Mouse (Mus musculus) testis, adult 2 months (tissue): ENCODE measurements around the gene Tmcc2. TPM values are rescaled to one million over a fixed set of nuclear protein-coding genes. Genes with fewer than 3 reads are reported as not detected.

Experiments used
- H3K27ac ChIP-seq: fragments of 200-500 bp; 2 replicates; pipeline ENCODE4 v1.5.1; 2012; ENCODE audit warnings: low read depth, low read length; ENCODE audit not compliant: control insufficient read depth, insufficient read depth
- H3K27me3 ChIP-seq: fragments of 200-500 bp; 2 replicates; pipeline ENCODE4 v1.6.1; 2012; ENCODE audit warnings: mild to moderate bottlenecking, low read length, moderate library complexity; ENCODE audit not compliant: control insufficient read depth, insufficient read depth
- H3K36me3 ChIP-seq: fragments of 200-500 bp; 2 replicates; pipeline ENCODE4 v1.6.1; 2012; ENCODE audit warnings: mild to moderate bottlenecking, low read length; ENCODE audit not compliant: control insufficient read depth, insufficient read depth
- H3K4me1 ChIP-seq: fragments of 200-500 bp; 2 replicates; pipeline ENCODE4 v1.6.1; 2012; ENCODE audit warnings: low read length; ENCODE audit not compliant: control insufficient read depth, insufficient read depth
- H3K4me3 ChIP-seq: fragments of 200-500 bp; 2 replicates; pipeline ENCODE4 v1.5.1; 2012; ENCODE audit warnings: low read depth, mild to moderate bottlenecking, low read length, moderate library complexity, mixed read lengths; ENCODE audit not compliant: control insufficient read depth
- CTCF ChIP-seq: fragments of 200-500 bp; IDR thresholded peaks from 2 replicates; pipeline ENCODE4 v1.5.1; 2012; ENCODE audit warnings: low read depth, mild to moderate bottlenecking, inconsistent platforms, low read length, moderate library complexity; ENCODE audit not compliant: control insufficient read depth, insufficient read depth, insufficient replicate concordance
- POLR2A ChIP-seq: fragments of 200-500 bp; IDR thresholded peaks from 2 replicates; pipeline ENCODE4 v1.6.1; 2012; ENCODE audit warnings: low read depth, mild to moderate bottlenecking, inconsistent platforms, low read length, moderate library complexity; ENCODE audit not compliant: control insufficient read depth
- polyA plus RNA-seq: library from polyadenylated mRNA; depleted of rRNA; stranded (reverse); fragments of >200 nt; gene quantifications from 2 replicates; pipeline ENCODE4 v1.2.3, GENCODE M21; 2012

Gene Tmcc2
- polyA plus RNA-seq, 1 experiment: 1.8 TPM

DNA sequence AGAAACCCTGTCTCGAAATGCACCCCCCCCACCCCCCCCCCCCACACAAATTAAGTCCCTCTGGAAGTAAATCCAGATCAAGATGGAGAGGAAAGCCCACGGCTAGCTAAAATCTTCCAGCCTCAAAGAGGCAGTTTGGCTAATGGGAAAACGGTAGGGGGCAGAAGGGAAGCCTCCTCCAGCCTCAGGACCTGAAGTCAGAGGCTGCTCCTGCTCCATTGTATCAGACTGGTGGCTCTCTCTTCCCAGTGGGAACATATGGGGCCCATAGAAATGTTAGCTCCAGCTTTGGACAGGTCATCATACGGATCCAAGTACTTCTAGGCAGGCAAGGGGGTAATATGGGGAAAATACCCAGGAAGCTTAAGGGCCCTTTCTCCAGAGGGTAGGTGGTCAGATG lies 25.4 kb downstream of the Tmcc2 start:
- H3K27ac ChIP-seq: no peak overlapping the region
- H3K27me3 ChIP-seq: no peaks in the 10 kb centered on the region
- no peak overlapping the region for H3K4me3 ChIP-seq
- no peaks in the 10 kb centered on the region for H3K4me1 ChIP-seq
- TF ChIP-seq CTCF (no peak), POLR2A (no peak)
- H3K36me3 ChIP-seq: no peaks in the 10 kb centered on the region

DNA sequence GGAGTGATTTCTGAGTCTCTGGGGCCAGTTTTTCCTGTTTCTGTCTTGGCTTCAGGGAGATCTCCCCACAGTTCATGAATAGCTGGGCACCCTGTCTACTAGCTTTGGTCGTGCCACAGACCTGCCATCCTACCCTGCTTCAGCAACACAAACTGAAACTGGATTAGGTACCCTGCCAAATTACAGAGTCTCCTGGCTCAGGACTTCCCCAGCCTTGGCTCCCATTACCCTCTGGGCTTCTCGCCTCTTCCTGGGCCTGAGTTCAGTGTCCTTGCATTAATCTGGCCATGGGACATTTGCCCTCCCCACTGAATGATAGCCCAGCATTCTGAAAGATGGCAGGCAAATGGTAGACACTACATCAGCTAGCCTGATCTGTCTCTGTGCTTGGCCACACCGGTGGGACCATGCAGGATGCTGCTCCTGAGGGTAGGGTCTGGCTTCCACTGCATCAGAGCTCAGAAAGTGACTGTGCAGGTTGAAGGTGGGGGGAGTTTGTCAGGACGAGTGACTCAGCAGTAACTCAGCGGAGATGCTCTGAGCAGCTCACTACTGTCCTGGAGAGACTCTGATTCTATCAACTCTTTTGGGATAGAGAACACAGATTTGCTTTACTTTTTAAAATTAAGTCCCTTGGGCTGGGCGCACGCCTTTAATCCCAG lies 26.1 kb downstream of the Tmcc2 start:
- Histone ChIP-seq H3K4me3 (no peak overlapping the region), H3K36me3 (no peaks in the 10 kb centered on the region), H3K27ac (no peak overlapping the region), H3K27me3 (no peaks in the 10 kb centered on the region), H3K4me1 (no peaks in the 10 kb centered on the region)
- TF ChIP-seq POLR2A (no peak), CTCF (no peak)

DNA sequence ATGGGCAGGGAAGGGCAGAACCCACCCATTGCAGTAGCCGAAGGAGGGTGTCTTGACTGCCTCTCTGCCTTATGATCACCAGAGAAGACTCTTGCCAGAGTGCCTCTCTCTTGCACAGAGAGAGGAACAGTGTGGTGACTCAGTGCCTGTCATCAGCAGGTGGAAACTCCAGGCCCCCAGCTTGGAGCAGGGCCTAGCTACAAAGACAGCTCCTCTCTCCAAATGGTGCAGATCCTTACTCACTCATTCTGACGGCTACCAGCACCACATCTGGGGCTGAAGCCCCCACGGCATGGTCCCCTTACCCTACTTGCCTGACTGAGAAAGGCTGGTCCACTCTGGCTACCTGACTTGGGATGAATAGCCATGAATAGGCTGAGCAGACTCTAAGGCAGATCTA lies 26.7 kb downstream of the Tmcc2 start:
- Histone ChIP-seq H3K4me1 (no peaks in the 10 kb centered on the region), H3K4me3 (no peak overlapping the region), H3K27me3 (no peaks in the 10 kb centered on the region), H3K36me3 (no peaks in the 10 kb centered on the region), H3K27ac (no peak overlapping the region)
- TF ChIP-seq CTCF (no peak), POLR2A (no peak)

DNA sequence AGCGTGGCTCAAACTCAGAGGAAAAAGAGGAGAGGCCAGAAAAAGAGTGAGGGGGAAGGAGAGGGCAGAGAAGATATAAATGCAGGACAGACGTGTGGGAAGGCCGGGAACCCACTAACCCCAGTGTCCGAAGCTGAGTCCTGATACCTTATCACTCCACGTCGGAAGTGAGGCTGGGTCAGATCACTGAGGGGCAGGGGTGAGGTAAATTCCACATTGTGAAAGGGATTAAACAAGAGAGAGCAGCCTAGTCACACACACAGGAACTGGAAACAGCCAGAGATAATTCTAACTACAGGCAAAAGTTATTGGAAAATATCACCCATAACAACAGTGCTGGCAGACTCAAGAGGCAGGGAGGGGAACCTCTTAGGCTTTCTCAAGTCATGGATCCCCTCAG lies 29.1 kb downstream of the Tmcc2 start:
- H3K27ac ChIP-seq: no peak overlapping the region
- no peaks in the 10 kb centered on the region for H3K36me3 ChIP-seq
- no peak overlapping the region for H3K4me3 ChIP-seq
- H3K27me3 ChIP-seq: no peaks in the 10 kb centered on the region
- TF ChIP-seq CTCF: no peak
- TF ChIP-seq POLR2A: no peak
- H3K4me1 ChIP-seq: no peaks in the 10 kb centered on the region

DNA sequence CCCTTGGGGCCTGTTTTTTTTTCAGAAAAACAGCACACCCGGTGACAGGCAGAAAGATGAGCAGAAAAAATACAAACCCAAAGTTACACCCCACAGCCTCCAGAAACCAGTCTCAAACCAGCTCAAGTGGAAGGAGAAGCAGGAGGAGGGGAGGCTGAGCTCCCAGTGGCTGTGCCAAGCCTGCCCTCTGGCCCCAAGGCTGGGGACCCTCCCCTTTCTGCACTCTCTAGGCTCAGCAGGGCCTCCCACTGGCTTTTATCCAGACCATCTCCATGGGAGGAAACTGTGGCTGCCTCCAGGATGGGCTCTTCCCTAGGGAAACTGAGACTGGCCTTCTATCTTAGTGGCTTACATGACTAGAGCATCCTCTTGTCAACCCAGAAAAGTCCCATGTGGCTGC lies 34.2 kb downstream of the Tmcc2 start:
- Histone ChIP-seq H3K4me3 (no peak overlapping the region), H3K27me3 (no peaks in the 10 kb centered on the region), H3K36me3 (no peaks in the 10 kb centered on the region), H3K4me1 (peaks cover 4% of the 10 kb centered on the region; the same call in 1 of the 2 replicates), H3K27ac (no peak overlapping the region)
- no peak for TF ChIP-seq CTCF
- TF ChIP-seq POLR2A: no peak

DNA sequence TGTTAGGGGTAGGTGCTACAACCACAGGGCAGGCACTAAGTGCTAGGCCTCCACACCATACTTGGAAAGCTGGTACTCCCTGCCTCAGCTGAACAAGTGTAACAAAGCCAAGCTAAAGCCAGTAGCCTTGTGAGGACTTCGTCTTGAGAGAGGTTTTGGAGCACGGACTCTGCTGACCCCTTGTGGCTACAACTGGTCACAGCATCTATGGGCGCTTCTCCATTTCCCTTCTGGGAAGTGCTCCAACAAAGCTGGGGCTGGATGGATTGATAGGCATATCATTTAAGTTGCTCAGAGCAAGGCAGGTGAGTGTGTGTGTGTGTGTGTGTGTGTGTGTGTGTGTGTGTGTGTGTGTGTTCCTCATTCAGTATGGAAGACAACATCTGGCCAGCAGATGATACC lies 35.2 kb downstream of the Tmcc2 start:
- H3K36me3 ChIP-seq: no peaks in the 10 kb centered on the region
- peak; percentile 83 for TF ChIP-seq CTCF
- TF ChIP-seq POLR2A: no peak
- peaks cover 4% of the 10 kb centered on the region; the same call in 1 of the 2 replicates for H3K4me1 ChIP-seq
- H3K4me3 ChIP-seq: no peak overlapping the region
- H3K27ac ChIP-seq: no peak overlapping the region
- no peaks in the 10 kb centered on the region for H3K27me3 ChIP-seq

DNA sequence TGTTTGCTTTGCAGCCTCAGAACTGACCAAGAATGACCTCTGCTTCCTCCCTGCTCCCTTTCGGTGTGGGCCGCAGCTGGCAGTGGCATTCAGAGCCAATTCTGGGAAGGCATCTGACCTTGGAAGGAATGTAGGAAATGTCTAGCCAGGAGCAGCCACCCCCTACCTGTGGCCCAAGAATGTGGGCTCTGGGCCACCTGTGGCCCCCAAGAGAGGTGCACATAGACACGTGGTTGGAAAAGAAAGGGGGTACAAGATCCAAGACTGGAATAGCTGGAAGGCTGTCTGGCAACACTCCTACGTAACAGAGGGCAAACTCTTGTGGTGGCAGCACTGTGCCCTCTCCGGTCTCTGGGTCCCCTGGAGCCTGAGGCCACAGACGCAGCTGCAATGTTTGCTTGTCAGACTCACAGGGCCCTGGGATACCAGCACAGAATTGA lies 35.9 kb downstream of the Tmcc2 start:
- H3K27me3 ChIP-seq: no peaks in the 10 kb centered on the region
- TF ChIP-seq CTCF (no peak), POLR2A (no peak)
- no peak overlapping the region for H3K27ac ChIP-seq
- H3K4me3 ChIP-seq: no peak overlapping the region
- H3K36me3 ChIP-seq: no peaks in the 10 kb centered on the region
- H3K4me1 ChIP-seq: peaks cover 4% of the 10 kb centered on the region; the same call in 1 of the 2 replicates

DNA sequence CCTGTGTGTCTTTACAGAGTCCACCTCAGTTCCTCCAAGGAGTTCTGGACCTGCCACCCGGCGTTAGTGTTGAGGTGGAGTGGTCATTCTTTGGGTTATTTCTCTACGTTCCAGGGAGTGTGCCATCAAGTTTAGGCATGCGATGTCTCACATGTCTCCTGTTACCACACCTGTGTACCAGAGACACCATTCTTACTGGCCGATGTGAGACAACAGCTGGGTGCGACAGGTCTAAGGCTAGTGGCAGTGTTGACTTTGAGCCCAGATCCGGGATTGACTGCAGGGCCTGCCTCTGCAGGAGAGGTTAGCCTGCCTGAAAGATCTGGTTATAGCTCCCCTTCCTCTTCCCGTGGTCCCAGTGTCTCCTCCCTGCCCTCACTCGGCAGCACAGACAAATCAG lies 36.8 kb downstream of the Tmcc2 start:
- no peaks in the 10 kb centered on the region for H3K36me3 ChIP-seq
- no peak overlapping the region for H3K4me3 ChIP-seq
- no peak overlapping the region for H3K27ac ChIP-seq
- peaks cover 4% of the 10 kb centered on the region; the same call in 1 of the 2 replicates for H3K4me1 ChIP-seq
- H3K27me3 ChIP-seq: no peaks in the 10 kb centered on the region
- TF ChIP-seq POLR2A: no peak
- TF ChIP-seq CTCF: no peak

DNA sequence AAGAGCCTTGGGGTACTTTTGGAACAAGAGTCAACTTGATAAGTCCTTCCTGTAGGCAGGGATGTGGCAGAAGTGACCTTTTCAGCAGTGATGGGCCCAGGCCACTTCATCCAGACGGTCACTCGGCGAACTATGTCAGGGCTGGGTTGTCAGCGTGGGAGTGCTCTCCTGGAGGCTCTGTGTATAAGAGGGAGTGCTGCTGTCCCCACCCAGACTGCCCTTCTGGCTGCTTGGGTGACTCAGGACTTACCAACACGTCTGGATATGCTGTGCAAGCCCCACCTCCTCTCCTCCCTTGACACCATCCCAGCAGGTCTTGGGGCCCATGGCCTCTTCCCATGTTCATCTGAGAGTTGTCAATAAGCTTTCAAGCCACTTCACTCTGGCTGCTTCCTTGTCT lies 37.7 kb downstream of the Tmcc2 start:
- Histone ChIP-seq H3K4me1 (peaks cover 4% of the 10 kb centered on the region; the same call in 1 of the 2 replicates), H3K4me3 (no peak overlapping the region), H3K27ac (no peak overlapping the region), H3K36me3 (no peaks in the 10 kb centered on the region), H3K27me3 (no peaks in the 10 kb centered on the region)
- TF ChIP-seq CTCF (no peak), POLR2A (no peak)
